Mouse (Mus musculus) heart, embryonic 11.5 days (tissue): Measurements from ENCODE around the gene Ccsap. TPM values are rescaled to one million over a fixed set of nuclear protein-coding genes. Genes with fewer than 3 reads are reported as not detected.

Experiments used
- ATAC-seq: fragments of 200-750 bp; cut with Nextera tagmentation; replicated peaks from 2 replicates; pipeline ENCODE4 v1.8.0; 2017; ENCODE audit warnings: moderate library complexity; ENCODE audit not compliant: insufficient number of reproducible peaks, low FRiP score, low TSS enrichment
- H3K27ac ChIP-seq: fragments of 300-500 bp; sonication (generic); 2 replicates; pipeline ENCODE4 v1.5.1; 2014; ENCODE audit warnings: mild to moderate bottlenecking, low read depth, low read length
- H3K27me3 ChIP-seq: fragments of 300-500 bp; sonication (generic); 2 replicates; pipeline ENCODE4 v1.6.1; 2014; ENCODE audit warnings: mild to moderate bottlenecking, low read length, mixed read lengths; ENCODE audit not compliant: control insufficient read depth, insufficient read depth
- H3K36me3 ChIP-seq: fragments of 300-500 bp; sonication (generic); 2 replicates; pipeline ENCODE4 v1.6.1; 2014; ENCODE audit warnings: mild to moderate bottlenecking, low read length, moderate library complexity, mixed read lengths; ENCODE audit not compliant: control insufficient read depth, insufficient read depth
- H3K4me1 ChIP-seq: fragments of 300-500 bp; sonication (generic); 2 replicates; pipeline ENCODE4 v1.6.1; 2014; ENCODE audit warnings: low read length; ENCODE audit not compliant: control insufficient read depth, insufficient read depth
- H3K4me2 ChIP-seq: fragments of 300-500 bp; sonication (generic); 2 replicates; pipeline ENCODE4 v1.6.1; 2014; ENCODE audit warnings: mild to moderate bottlenecking, moderate library complexity
- H3K4me3 ChIP-seq: fragments of 300-500 bp; sonication (generic); 2 replicates; pipeline ENCODE4 v1.5.1; 2014; ENCODE audit warnings: low read depth, low read length
- H3K9ac ChIP-seq: fragments of 300-500 bp; sonication (generic); 2 replicates; pipeline ENCODE4 v1.6.1; 2014; ENCODE audit warnings: mild to moderate bottlenecking, low read depth, low read length, moderate library complexity
- H3K9me3 ChIP-seq: fragments of 300-500 bp; sonication (generic); replicated peaks from 2 replicates; pipeline ENCODE4 v1.6.1; 2016; ENCODE audit warnings: low read length; ENCODE audit not compliant: control insufficient read depth
- WGBS: fragments of 180-500 bp; shearing (Covaris S2); extraction: QIAGEN DNeasy Blood & Tissue Kit; methylation state at CpG from one replicate; pipeline ENCODE4 v1.1.7; 2014; ENCODE audit not compliant: insufficient replicate concordance; 5-methylcytosine and 5-hydroxymethylcytosine counted together
- polyA plus RNA-seq: library from polyadenylated mRNA; unstranded; fragments of >200 nt; fragmentation: Nextera tagmentation; extraction: Ambion mirVana; gene quantifications from 2 replicates; pipeline ENCODE4 v1.2.1, GENCODE M21; 2014

Gene Ccsap
- polyA plus RNA-seq, 1 experiment from 2014 or later: 4.0 TPM

DNA sequence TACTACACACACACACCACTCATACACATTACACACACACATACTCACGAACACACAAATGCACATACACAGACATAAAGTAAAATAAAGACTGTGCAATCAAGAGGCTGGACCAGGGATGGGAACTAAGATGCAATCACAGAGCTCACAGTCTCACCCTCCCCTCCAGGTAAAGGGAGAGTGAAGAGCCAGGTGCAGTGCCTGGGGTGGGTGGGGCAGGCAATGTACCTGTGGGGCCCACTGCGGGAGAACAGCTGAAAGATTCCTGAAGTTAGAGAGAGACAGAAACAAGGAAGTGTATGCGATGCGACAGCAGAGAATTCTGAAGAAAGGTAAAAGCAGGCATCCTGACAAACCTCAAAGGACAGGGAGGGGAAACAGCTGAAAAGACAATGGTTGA lies 65.2 kb downstream of the Ccsap start:
- H3K36me3 ChIP-seq: no peaks in the 10 kb centered on the region
- 64% methylated on average over 4 of the region's 4 CpGs for WGBS
- H3K4me2 ChIP-seq: no peak overlapping the region
- ATAC-seq: no peak
- no peak overlapping the region for H3K9ac ChIP-seq
- H3K27me3 ChIP-seq: no peaks in the 10 kb centered on the region
- no peaks in the 10 kb centered on the region for H3K9me3 ChIP-seq
- H3K27ac ChIP-seq: no peak overlapping the region
- no peaks in the 10 kb centered on the region for H3K4me1 ChIP-seq
- no peak overlapping the region for H3K4me3 ChIP-seq

DNA sequence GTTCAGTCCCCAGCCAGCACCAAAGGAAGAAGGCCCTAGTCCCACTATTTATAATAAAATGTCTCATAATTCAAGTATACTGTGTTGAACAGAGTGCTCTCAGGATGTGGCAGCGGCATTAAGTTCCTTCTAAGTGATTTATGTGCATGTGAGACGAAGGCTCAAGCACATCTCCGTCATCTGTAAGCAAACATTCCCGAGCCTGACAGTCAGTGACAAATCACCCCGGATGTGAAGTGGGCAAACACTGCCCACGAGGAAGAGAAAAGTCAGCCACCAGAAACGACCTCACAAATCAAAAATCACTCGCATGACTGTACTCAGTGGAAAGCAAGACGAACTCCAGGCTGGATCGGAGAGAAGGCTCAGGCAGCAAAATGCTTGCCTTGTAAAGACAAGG lies 66.1 kb downstream of the Ccsap start:
- ATAC-seq: no peak
- 44% methylated on average over 10 of the region's 10 CpGs for WGBS
- H3K9ac ChIP-seq: no peak overlapping the region

DNA sequence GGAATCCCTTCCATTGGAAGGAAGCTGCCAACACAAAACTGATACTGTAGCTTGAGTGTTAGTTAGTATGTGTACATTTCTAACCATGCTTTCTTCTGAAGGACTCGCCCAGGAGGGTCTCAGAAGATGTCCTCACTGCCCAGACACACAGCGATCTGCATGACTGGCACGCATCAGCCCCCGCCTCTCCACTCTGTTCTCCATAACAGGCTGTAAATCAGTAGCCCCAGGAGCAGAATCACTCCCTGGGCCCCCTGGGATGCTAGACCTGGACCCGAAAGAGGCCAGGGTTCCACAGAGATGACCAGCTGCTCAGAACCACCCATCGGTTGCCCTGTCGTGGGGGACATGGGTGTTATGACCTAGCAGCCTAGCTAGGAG lies 68.2 kb downstream of the Ccsap start:
- no peak for ATAC-seq
- 82% methylated on average over 7 of the region's 7 CpGs for WGBS
- no peak overlapping the region for H3K27ac ChIP-seq
- H3K4me3 ChIP-seq: no peak overlapping the region
- no peak overlapping the region for H3K4me2 ChIP-seq
- H3K27me3 ChIP-seq: no peaks in the 10 kb centered on the region; the same call in 1 of the 2 replicates
- 0 out of 2 replicates have a peak, but pooled peaks cover 2% of the 10 kb centered on the region for H3K4me1 ChIP-seq
- no peak overlapping the region for H3K9ac ChIP-seq
- H3K9me3 ChIP-seq: no peaks in the 10 kb centered on the region
- no peaks in the 10 kb centered on the region for H3K36me3 ChIP-seq

More for the DNA sequence above, 66.1 kb downstream of the Ccsap start:
- Histone ChIP-seq H3K4me2 (no peak overlapping the region), H3K4me3 (no peak overlapping the region), H3K27ac (no peak overlapping the region), H3K27me3 (no peaks in the 10 kb centered on the region; the same call in 1 of the 2 replicates), H3K4me1 (no peaks in the 10 kb centered on the region), H3K9me3 (no peaks in the 10 kb centered on the region), H3K36me3 (no peaks in the 10 kb centered on the region)

- Histone ChIP-seq H3K9ac (no peak overlapping the region), H3K36me3 (no peaks in the 10 kb centered on the region), H3K27me3 (no peaks in the 10 kb centered on the region; the same call in 1 of the 2 replicates), H3K4me3 (no peak overlapping the region), H3K4me1 (0 out of 2 replicates have a peak, but pooled peaks cover 2% of the 10 kb centered on the region), H3K4me2 (no peak overlapping the region), H3K9me3 (no peaks in the 10 kb centered on the region), H3K27ac (no peak overlapping the region)
- no peak for ATAC-seq
- WGBS: 72% methylated on average over 16 of the region's 16 CpGs
Observed at GRCm38 (mm10) chr8:123791101-123791844, 68.7 kb downstream of the Ccsap start.

Other genes with a start within 250 kb of the Ccsap start
- 15.9 and 17.3 TPM in 2 replicates for gene Rhou, start 206.3 kb downstream of the Ccsap start, polyA plus RNA-seq
- gene Rab4a, start 54.2 kb downstream of the Ccsap start, polyA plus RNA-seq: 55.0 and 58.7 TPM in 2 replicates
- gene Acta1, start 34.5 kb upstream of the Ccsap start, polyA plus RNA-seq: 558 and 581 TPM in 2 replicates
- 31.5 and 32.5 TPM in 2 replicates for gene Nup133, start 89.1 kb upstream of the Ccsap start, polyA plus RNA-seq
- 36.2 and 38.4 TPM in 2 replicates for gene Abcb10, start 122.9 kb upstream of the Ccsap start, polyA plus RNA-seq
- gene Taf5l, start 161.2 kb upstream of the Ccsap start, polyA plus RNA-seq: 31.2 and 32.0 TPM in 2 replicates
- gene Urb2, start 161.3 kb upstream of the Ccsap start, polyA plus RNA-seq: 6.0 and 6.5 TPM in 2 replicates